Mouse (Mus musculus): ENCODE measurements around the gene Nav1.

The Nav1 gene

DNA sequence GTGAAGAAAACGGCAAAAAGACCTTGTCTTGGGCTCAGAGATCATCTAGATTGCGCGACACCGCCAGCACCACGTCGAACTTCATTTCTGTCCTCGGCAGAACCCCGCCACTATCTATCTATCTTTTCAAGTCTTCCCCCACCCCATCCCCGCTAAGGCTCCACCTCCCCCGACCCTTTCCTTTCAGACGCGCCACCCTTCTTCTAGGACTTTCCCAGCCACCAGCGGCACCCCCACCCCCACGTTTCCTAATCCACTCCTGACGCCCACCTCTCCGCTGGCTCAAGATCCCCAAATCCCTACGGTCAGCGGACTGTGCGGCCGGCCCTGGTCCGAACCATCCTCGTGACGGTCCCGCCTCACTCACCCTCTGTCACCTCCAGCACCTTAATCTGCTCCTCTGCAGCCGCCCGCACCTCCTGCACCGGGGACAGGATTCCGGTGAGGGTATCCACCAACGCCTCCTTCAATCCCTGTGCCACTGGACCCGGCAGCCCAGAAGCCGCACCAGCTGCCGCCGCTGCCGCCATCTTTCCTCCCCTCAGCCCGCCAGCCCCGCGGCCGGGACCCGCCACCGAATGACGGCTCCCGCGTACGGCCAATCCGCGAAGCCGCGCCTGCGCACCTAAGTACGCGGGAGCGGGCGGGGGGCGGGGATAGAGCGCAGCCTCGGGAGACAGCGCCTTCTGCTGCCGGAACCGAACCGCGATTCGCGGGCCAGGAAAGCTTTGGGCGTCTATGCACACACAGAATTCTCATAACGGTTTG lies 177.0 kb downstream of the Nav1 start, which contains the start of gene Ipo9:
Gene Ipo9, minus strand, starts transcription at position 599 of the 768 bp plus-strand sequence.
- DNase-seq: peak; percentile 95

DNA sequence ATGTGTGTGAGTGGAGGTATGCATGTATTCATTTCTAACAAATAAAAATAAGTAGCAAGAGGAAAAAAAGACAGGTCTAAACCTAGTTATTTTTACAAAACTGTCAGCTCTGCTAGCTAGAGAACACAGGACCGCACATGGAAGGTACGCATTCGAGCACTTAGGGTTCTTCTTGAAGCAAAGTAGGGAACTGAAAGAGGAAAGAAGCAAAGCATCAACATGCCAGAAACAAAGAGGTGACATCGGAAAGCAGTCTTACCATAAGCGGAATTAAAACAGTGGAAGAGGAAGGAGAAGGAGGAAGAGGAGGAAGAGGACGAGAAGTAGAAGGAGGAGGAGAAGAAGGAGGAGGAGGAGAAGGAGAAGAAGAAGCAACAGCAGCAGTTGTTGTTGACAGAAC lies 179.7 kb downstream of the Nav1 start:
- no peak for DNase-seq

DNA sequence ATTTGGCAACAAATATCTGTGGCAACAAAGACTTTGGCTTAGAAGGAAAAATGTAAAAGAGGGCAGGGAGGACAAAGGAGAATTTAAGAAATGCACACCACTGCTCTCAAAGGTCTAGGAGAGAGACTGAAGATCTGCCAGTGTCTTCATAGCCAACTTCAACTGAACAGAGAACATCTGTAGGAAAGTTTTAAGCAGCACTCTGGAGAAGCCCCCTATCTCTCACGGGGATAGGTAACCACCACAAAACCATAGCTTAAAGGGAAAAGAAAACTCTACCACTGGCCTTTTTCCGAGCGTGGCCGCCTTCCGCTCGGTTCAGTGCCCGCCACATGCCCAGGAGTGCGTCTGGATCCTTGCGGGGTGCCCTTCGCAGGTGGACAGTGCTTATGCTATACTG lies 180.4 kb downstream of the Nav1 start:
- no peak for DNase-seq

DNA sequence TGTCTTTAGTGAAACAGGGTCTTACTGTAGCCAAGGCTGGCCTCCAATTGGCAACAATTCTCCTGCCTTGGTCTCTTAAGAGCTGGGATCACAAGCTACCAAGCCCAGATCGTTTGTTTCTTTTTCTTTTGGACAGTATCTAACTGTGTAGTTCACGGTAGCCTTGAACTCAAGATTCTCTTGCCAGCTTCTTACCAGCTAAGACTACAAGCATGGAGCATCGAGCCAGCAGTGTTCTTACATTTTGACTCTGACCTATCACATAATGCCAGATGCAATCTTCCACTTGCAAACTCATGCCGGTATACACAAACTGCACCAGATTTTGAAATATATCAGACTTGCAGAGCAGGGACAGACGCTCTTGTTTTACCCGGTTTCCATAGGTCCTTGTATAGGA lies 184.3 kb downstream of the Nav1 start:
- no peak for DNase-seq

DNA sequence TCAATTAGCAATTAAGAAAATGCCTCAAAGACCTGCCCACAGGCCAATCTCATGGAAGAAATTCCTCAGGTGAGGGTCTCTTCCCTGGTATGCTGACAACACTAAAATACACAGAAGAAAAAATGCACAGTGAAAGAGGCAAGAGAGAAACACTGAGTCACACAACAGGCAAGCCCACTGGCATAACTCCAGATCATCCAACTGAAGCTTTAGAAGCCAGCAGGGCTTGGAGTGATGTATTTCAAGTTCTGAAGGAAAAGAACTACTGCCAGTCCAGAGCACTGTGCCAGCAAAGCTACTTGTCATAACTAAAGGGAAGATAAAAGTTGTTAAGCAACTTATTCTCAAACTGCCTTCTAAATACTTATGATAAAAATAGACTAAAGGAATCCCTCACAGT lies 193.1 kb downstream of the Nav1 start:
- DNase-seq: no peak

DNA sequence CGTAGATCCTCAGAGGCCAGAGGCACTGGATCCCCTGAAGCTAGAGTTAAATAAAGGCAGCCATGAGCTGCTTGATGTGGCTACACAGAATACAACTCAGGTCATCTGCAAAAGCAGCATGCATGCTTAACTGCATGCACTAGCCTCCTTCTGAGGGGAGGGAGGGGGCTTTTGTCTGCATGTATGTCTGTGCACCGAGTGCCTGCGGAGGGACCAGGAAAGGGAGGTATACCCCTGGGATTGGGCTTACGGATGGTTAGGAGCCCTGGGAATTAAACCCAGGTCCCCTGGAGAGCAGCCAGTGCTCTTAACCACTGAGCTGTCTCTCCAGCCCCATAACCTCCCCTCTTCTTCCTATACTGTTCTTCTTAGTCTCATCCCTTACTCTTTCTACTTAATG lies 195.0 kb downstream of the Nav1 start:
- DNase-seq: no peak

DNA sequence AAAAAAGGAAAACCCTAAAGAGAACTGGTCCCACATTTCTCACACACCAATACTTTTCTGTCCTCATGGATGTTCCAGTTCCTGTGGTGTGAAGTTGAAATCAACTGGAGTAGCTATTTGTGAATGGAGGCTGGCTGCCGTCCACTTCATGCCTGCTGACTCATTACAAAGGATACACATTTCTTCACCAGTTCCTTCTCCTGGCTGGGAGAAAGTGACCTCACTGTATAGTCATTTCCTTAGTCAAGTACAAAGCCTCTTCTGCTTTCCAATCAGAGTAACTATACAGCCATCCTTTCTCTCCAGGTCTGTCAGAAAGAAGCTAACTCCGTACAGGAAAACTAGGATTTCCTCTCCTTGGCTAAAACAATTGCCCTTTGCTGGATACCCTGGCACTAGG lies 196.1 kb downstream of the Nav1 start:
- DNase-seq: no peak

DNA sequence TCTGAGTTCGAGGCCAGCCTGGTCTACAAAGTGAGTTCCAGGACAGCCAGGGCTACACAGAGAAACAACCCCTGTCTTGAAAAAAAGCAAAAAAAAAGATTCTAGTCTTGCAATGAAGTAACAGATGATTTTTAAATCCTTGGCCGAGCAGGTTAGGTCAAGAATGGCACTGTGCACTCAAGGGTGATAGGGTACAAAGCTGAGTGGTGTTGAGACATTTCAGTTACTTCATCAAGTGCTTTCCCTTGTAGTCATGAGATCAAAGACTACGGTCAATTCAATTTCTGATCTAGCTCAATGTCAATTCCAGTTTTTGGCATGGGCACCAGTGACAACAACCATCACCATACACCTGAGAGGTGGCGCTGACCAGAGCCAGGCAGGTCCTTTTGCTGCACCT lies 198.1 kb downstream of the Nav1 start:
- DNase-seq: no peak

DNA sequence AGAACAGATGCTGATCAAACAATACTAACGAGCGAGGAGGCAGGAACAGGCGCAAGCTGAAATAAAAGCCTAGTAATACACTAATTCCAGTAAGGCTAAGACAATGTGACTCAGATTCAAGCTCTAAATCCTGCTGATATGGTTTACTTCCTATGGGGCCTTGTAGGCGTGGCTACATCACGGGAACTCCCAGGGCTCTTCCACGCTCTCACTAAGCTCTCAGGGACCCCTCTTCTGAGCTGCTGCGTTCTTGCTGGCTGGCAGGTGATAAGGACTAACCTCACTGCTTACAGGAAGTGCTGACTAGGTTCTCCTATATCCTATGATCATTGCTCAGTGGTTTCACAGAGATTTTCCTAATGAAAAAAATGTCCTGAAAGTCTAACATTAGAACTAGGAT lies 201.7 kb downstream of the Nav1 start:
- DNase-seq: no peak

DNA sequence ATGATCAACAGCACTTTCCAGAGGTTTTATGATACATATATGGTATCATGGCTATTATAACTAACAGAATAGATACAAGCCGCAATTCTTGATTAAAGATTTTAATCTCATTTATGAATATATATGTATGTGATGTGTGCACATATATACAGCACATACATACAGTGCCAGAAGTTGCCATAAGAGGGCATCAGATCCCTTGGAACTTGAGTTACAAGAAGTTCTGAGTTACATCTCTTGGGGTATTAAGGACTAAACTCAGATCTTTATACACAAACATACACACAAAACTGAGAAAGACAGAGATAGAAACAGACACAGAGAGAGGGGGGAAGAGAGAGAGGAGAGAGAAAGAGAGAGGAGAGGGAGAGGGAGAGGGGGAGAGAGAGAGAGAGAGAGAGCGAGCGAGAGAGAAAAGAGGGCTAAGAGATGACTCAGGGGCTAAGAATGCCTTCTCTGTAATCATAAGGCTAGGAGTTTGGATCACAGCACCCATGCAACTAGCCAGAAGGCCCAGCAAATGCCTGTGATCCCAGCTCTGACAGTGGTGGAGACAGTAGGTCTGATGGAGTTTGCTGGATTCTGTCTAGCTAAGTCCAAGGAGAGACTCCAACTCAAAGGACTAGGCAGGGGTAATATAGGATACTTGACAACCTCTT lies 205.5 kb downstream of the Nav1 start:
- DNase-seq: no peak

DNA sequence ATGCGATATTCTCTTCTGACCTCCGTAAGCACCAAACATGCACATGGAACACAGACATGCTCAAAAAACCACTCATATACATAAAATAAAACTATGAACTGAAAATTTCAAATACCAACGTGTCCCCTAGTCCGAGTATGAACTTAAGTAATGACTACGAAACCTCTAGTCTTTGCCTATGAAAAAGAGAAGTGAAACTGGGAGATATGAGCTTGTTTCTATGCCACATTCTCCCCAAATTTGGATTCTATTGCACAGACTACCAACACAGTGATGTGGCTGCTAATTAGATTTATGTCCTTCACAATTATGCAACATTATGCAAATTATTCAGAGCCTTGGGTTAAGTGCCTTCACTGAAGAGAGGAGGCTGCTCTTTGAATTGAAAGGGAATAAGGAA lies 207.6 kb downstream of the Nav1 start:
- DNase-seq: no peak

DNA sequence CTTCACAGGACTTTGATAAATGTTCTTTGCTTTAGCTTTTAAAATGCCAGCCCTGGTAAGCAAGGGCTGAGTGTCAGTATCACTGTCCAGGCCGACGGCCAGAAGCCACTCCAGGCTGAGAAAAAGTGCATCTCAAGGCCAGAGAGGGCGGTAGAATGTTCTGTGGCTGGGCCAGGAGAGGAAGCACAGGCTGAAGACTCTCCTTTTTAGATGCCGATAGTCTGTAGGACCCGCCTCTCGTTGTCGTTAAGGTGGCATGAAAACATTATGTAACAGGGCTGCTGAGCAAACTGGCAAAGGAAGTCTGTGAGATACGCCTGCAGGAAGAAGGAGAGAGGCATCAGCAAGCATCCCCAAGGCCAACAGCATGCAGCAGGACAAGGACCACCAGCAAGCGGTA lies 221.9 kb downstream of the Nav1 start:
- DNase-seq: no peak
